Mouse (Mus musculus) C2C12 (cell line): ENCODE measurements at regions not wholly inside any gene's neighbourhood (a gene's known extent, or its start where the extent isn't known, plus 50 kb on each side); places are given as distances from the start of the nearest gene placed in this dataset.

Experiments
- CEBPB ChIP-seq: IDR thresholded peaks from one replicate; pipeline ENCODE4 v1.6.1; 2011; ENCODE audit warnings: low read depth, mild to moderate bottlenecking, control low read depth, moderate library complexity
- CTCF ChIP-seq: IDR thresholded peaks from one replicate; pipeline ENCODE4 v1.5.1; 2011; ENCODE audit not compliant: control insufficient read depth, insufficient read depth, insufficient read length
- MYOD1 ChIP-seq: IDR thresholded peaks from one replicate; pipeline ENCODE4 v1.6.1; 2011; ENCODE audit warnings: low read depth; ENCODE audit not compliant: control insufficient read depth, insufficient read length
- MYOG ChIP-seq: IDR thresholded peaks from one replicate; pipeline ENCODE4 v1.6.1; 2011; ENCODE audit not compliant: control insufficient read depth, insufficient read length; ENCODE audit errors: extremely low read depth
- USF1 ChIP-seq: IDR thresholded peaks from one replicate; pipeline ENCODE4 v1.6.1; 2011; ENCODE audit warnings: low read depth, mild to moderate bottlenecking, control low read depth, moderate library complexity

GRCm38 (mm10) chr3:144010558-144010957, 194.5 kb downstream of the Lmo4 start:
- TF ChIP-seq CTCF = no peak
- TF ChIP-seq MYOG = no peak
- no peak for TF ChIP-seq CEBPB
- no peak for TF ChIP-seq USF1
- TF ChIP-seq MYOD1 = no peak
